Mouse (Mus musculus) liver, embryonic 14 days (tissue): ENCODE data around the gene Aup1. TPM values are rescaled to one million over a fixed set of nuclear protein-coding genes. Genes with fewer than 3 reads are reported as not detected.

Experiments
- polyA plus RNA-seq: library from polyadenylated mRNA; depleted of rRNA; stranded (reverse); fragments of >200 nt; gene quantifications from 2 replicates; pipeline ENCODE4 v1.2.3, GENCODE M21; 2012; rRNA removed

Aup1 gene
- 147 and 167 TPM in 2 replicates for polyA plus RNA-seq

GRCm38 (mm10) chr6:83054074-83054851, at the start of gene Aup1:
TSS of gene Aup1 (plus strand) at chr6:83054521.

GRCm38 (mm10) chr6:83033249-83034185, 20.8 kb upstream of the Aup1 start, which contains the start of the genes Dok1 and Loxl3:
TSS of gene Dok1 (minus strand) at chr6:83033471.
TSS of gene Loxl3 (plus strand) at chr6:83034173.

GRCm38 (mm10) chr6:83054871-83055431, 630 bp downstream of the Aup1 start, which contains the start of gene Htra2:
TSS of gene Htra2 (minus strand) at chr6:83055273.

GRCm38 (mm10) chr6:83057790-83058189, 3.5 kb downstream of the Aup1 start, which contains the start of gene Dqx1:
TSS of gene Dqx1 (plus strand) at chr6:83057844.

GRCm38 (mm10) chr6:83070247-83070310, 15.8 kb downstream of the Aup1 start, which contains the start of gene Tlx2:
TSS of gene Tlx2 (minus strand) at chr6:83070293.

GRCm38 (mm10) chr6:83077630-83078323, 23.5 kb downstream of the Aup1 start, which contains the start of gene Pcgf1:
TSS of gene Pcgf1 (plus strand) at chr6:83077869.

GRCm38 (mm10) chr6:83086121-83087035, 32.1 kb downstream of the Aup1 start, which contains the start of gene Lbx2:
TSS of gene Lbx2 (plus strand) at chr6:83086367.

GRCm38 (mm10) chr6:83101316-83101687, 47.0 kb downstream of the Aup1 start, which contains the start of the genes Ccdc142 and Gm42688:
TSS of gene Ccdc142 (plus strand) at chr6:83101601.
TSS of gene Gm42688 (plus strand) at chr6:83101617.

Other genes starting within 250 kb of the Aup1 start
- gene Sema4f, start 114.8 kb upstream of the Aup1 start, polyA plus RNA-seq: 0.02 and 0.05 TPM in 2 replicates
- gene M1ap, start 107.6 kb upstream of the Aup1 start, polyA plus RNA-seq: 7.5 and 8.6 TPM in 2 replicates
- gene Dok1, start 21.1 kb upstream of the Aup1 start, polyA plus RNA-seq: 13.6 and 15.5 TPM in 2 replicates
- gene Loxl3, start 20.3 kb upstream of the Aup1 start, polyA plus RNA-seq: 1.2 and 1.5 TPM in 2 replicates
- gene Htra2, start 752 bp downstream of the Aup1 start, polyA plus RNA-seq: 71.6 and 81.9 TPM in 2 replicates
- gene Dqx1, start 3.3 kb downstream of the Aup1 start, polyA plus RNA-seq: 6.2 and 8.0 TPM in 2 replicates
- not detected in 2 replicates for gene Tlx2, start 15.8 kb downstream of the Aup1 start, polyA plus RNA-seq
- gene Pcgf1, start 23.3 kb downstream of the Aup1 start, polyA plus RNA-seq: 18.8 and 20.7 TPM in 2 replicates
- 0.18 and 0.19 TPM in 2 replicates for gene Lbx2, start 31.8 kb downstream of the Aup1 start, polyA plus RNA-seq
- 1.0 and 1.1 TPM in 2 replicates for gene Ccdc142, start 47.1 kb downstream of the Aup1 start, polyA plus RNA-seq
- 2.1 TPM in 2 replicates for gene Gm42688, start 47.1 kb downstream of the Aup1 start, polyA plus RNA-seq
- 55.1 and 55.3 TPM in 2 replicates for gene Mrpl53, start 54.5 kb downstream of the Aup1 start, polyA plus RNA-seq
- 32.2 and 34.8 TPM in 2 replicates for gene Mogs, start 61.0 kb downstream of the Aup1 start, polyA plus RNA-seq
- gene Wbp1, start 67.0 kb downstream of the Aup1 start, polyA plus RNA-seq: 23.2 and 27.5 TPM in 2 replicates
- 11.3 and 11.9 TPM in 2 replicates for gene Ino80b, start 70.9 kb downstream of the Aup1 start, polyA plus RNA-seq
- 9.4 and 10.2 TPM in 2 replicates for gene Rtkn, start 80.9 kb downstream of the Aup1 start, polyA plus RNA-seq
- 0.29 and 0.36 TPM in 2 replicates for gene Wdr54, start 101.9 kb downstream of the Aup1 start, polyA plus RNA-seq
- 0.01 and 0.02 TPM in 2 replicates for gene 1700003E16Rik, start 101.9 kb downstream of the Aup1 start, polyA plus RNA-seq
- 20.0 and 20.7 TPM in 2 replicates for gene Dctn1, start 111.4 kb downstream of the Aup1 start, polyA plus RNA-seq
- gene Slc4a5, start 165.3 kb downstream of the Aup1 start, polyA plus RNA-seq: 1.2 and 1.3 TPM in 2 replicates